Mouse (Mus musculus): ENCODE results near the gene Rab34.

The Rab34 gene

GRCm38 (mm10) chr11:78213086-78213817, 25.0 kb downstream of the Rab34 start:
- no peak for DNase-seq (ENCODE audit: low spot score in 2 of 2)

- DNase-seq (ENCODE audit: low spot score in 2 of 2), result peak in 1 of 2 experiments; percentile 24
Observed at GRCm38 (mm10) chr11:78215709-78216317, 27.6 kb downstream of the Rab34 start.

- no peak for DNase-seq (ENCODE audit: low spot score in 2 of 2)
Observed at GRCm38 (mm10) chr11:78223586-78223985, 35.4 kb downstream of the Rab34 start.

- no peak for DNase-seq (ENCODE audit: low spot score in 2 of 2)
Observed at GRCm38 (mm10) chr11:78231518-78231917, 43.3 kb downstream of the Rab34 start.

GRCm38 (mm10) chr11:78240193-78240857, 52.1 kb downstream of the Rab34 start:
- DNase-seq (ENCODE audit: low spot score in 2 of 2), result peak; percentile 16 to 22
